Mouse (Mus musculus) ZHBTc4 (cell line): ENCODE data around the gene Mns1.
"Not testable (repeated sequence)": the region's sequence is repeated elsewhere in the genome, so short reads cannot be mapped to it uniquely, and the experiment has no call there.

Experiments used
- DNase-seq: peaks from one replicate; pipeline ENCODE4 v3.0.0-alpha.2; 2011; ENCODE audit warnings: low read depth, low spot score

The Mns1 gene

GRCm38 (mm10) chr9:72427861-72428260 lies 9.9 kb upstream of the Mns1 start:
- DNase-seq = no peak

GRCm38 (mm10) chr9:72434876-72435275 lies 2.9 kb upstream of the Mns1 start:
- DNase-seq = no peak

- DNase-seq = no peak
These were observed 938 bp downstream of the Mns1 start for GRCm38 (mm10) chr9:72438749-72439148.

DNA sequence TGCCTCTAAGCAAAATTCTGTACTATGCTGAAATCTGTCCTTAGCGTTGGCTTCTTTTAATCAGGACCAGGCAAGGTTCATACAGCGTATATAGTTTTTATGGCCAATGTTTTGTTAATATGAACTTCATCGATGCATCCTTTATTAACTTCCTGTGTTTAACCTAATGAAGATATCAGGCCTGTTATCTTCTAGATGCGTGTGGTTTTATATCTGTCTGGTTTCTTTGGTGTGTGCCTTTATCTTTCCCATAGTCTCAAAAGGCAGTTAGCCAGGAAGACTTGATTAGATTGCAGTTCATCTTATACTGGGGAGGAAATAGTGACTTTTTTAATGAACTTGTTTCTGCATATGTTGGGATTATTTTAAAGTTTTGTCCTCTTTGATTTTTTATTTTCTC lies 2.5 kb downstream of the Mns1 start:
- DNase-seq = no peak

DNA sequence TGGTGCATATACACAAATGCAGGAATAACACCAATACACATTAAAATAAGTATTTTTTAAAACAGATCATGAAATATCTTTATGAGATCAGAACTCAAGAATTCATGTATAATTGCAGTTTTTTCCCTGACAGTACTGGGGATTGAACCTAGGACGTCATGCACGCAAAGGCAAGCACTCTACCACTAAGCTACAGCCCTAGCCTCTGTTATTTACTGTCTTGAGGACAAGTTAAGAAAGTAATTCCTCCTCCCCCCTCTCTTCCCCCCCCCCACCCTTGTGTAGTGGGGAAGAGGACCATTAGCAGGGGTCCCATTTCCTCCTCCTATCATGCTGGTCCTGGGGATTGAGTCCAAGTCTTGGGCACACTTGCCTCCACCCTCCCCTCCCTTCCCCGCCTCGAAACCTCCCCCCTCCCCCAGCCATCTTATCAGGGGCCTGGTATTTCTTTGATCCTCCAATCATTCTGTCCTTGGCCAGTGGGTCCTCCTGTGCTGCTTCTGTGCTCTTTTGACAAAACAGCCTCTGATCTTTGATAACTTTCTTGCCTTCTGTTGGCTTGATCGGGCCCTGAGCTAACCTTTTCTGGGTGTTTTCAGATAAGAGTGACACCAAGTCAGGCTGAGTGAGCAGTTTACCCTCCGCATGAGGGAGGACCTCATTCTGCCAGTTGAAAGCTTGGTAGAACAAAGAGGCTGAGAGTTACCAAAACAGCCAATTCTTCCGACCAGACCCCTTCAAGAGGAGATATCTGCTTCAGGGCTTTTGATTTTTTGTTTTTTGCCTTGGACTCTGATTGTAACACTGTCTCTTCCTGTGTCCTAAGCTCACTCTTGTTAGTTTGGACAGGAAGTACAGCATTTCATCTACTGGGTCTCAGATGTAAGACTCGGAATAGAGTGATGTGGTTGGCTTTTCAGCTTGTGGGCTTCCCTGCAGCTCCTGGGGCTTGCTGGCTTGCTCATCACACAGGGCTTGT lies 3.4 kb downstream of the Mns1 start:
- no peak for DNase-seq

DNA sequence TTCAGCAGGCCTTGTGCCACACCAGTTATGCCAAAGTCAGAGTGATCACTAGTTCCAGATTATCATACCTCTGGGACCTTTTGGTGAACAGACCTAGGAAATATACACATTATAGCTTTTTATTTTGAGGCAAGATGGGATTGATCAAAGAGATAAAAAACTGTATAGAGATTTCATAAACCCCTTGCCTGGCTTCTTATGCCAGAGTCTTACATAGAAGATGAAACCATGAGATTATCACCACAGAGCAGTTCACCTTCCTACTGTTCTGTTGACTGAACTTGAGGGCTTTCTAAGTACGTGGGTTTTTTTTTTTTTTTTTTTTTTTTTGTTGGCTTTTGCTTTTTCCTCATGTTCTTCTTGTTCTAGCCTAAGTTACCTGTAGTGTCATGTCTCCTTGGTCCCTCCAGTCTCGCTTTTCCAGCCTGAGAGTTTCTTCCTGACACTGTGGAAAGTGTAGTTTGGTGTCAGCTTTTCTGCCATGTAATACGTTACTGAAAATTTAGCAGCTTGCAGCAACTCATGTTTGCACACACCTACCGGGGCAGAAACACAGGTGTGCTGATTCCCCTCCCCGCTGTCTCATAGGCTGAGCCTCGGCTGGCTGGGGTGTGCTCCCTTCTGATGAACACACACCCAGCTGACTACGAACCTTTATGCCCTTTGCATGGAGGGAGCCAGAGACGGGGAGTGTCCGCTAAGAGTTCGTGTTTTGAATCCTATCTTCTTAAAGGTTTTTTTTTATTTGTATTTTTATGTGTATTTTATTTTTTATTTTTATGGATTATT lies 4.3 kb downstream of the Mns1 start:
- DNase-seq = no peak

GRCm38 (mm10) chr9:72448026-72448425 lies 10.2 kb downstream of the Mns1 start:
- peak; percentile 72 for DNase-seq

DNA sequence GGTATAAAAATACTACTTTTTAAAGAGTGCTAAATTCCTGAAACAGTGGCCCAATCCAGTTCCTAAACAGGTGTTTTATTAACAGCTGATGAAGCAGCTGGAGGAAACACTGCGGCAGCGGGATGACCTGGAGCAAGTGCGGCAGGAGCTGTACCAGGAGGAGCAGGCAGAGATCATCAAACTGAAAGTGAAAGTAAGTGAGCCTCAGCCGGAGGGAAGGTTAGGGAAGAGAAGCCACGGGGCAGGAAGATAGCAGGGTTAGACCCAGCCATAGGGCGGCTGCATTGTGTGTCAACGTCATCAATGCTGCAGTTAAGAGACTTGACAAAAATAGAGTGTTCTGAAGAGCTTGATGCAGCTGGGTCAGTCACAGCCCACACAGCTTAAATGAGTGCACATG lies 11.6 kb downstream of the Mns1 start:
- no peak for DNase-seq

GRCm38 (mm10) chr9:72449841-72450240 lies 12.0 kb downstream of the Mns1 start:
- peak; percentile 47 for DNase-seq

GRCm38 (mm10) chr9:72450363-72450762 lies 12.6 kb downstream of the Mns1 start:
- DNase-seq = no peak

- no peak for DNase-seq
These were observed 13.3 kb downstream of the Mns1 start for GRCm38 (mm10) chr9:72451111-72451510.

GRCm38 (mm10) chr9:72454281-72454680 lies 16.5 kb downstream of the Mns1 start:
- not testable (repeated sequence) for DNase-seq

GRCm38 (mm10) chr9:72456374-72456773 lies 18.6 kb downstream of the Mns1 start:
- no peak for DNase-seq

DNA sequence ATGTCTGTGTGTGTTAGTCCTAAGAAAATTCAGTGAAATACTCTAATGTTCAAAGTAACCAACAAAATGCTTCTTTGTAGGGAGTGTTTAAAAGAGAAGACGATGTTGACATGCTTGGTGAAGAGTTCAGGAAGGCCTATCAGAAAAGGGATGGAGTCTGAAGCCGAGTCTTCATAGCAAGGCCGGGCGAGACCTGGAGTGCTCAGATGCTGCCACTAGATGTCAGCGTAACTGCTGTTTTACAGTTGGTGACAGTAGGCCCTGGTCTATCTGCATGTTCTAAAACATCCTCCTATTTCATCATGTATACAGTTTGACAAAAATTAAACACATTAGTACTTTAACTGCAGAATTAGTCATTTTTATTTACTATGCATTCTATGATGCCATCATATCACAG lies 20.4 kb downstream of the Mns1 start:
- peak; percentile 71 for DNase-seq

DNA sequence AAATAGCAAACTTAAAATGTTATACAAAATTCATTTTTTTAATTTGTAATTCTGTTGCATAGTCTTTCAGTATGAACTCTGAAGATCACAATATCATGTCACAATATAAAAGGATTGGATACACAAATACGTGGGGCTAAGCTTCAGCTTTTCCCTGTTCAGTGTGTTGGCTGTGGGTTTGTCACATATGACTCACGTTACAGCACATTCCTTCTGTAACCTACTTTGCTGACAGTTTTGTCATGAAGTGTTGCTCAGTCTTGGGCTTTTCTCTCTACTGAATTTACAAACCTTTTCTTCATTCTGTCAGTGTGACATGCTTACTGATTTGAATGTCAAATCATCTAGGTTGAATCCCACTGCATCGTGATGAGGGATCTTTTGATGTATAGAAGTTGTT lies 21.9 kb downstream of the Mns1 start:
- no peak for DNase-seq

DNA sequence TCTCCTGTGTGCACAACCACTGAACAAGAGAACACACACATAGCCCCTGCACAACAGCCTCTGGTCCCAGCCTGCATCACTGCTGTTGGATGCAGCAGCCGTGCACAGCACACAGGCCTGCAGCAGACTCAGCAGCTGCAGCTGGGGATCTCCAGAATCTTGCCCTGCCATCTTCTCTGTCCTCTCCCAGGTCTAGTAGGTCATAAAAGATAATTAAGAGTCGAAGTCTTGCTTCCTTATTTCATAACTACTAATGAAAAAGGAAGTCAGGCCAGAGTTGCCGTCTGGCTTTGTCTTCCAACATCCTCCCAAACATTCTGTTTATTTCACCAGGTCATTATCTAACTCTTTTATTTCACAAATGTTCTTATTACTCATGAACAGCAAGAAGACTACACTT lies 23.0 kb downstream of the Mns1 start:
- DNase-seq = no peak

DNA sequence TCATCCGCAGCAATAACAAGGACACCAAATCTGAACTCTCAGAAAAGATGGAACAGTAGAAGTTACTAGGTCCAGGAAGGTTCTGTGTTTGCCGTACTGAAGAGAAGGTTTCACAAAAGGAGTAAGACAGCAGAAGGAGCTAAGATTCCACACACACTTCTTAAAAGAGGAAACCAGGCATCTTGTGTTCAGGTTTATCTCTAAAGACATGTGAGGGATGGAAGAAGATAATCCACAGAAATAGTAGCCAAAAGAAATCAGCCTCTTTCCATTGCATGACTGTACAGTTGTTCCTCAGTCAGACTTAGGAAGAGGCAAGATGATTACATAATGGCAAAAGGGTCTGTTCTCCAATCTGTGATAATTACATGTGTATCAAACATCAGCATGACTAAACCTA lies 24.6 kb downstream of the Mns1 start:
- no peak for DNase-seq

GRCm38 (mm10) chr9:72464806-72465205 lies 27.0 kb downstream of the Mns1 start:
- no peak for DNase-seq

- no peak for DNase-seq
These were observed 28.0 kb downstream of the Mns1 start for GRCm38 (mm10) chr9:72465754-72466181.

DNA sequence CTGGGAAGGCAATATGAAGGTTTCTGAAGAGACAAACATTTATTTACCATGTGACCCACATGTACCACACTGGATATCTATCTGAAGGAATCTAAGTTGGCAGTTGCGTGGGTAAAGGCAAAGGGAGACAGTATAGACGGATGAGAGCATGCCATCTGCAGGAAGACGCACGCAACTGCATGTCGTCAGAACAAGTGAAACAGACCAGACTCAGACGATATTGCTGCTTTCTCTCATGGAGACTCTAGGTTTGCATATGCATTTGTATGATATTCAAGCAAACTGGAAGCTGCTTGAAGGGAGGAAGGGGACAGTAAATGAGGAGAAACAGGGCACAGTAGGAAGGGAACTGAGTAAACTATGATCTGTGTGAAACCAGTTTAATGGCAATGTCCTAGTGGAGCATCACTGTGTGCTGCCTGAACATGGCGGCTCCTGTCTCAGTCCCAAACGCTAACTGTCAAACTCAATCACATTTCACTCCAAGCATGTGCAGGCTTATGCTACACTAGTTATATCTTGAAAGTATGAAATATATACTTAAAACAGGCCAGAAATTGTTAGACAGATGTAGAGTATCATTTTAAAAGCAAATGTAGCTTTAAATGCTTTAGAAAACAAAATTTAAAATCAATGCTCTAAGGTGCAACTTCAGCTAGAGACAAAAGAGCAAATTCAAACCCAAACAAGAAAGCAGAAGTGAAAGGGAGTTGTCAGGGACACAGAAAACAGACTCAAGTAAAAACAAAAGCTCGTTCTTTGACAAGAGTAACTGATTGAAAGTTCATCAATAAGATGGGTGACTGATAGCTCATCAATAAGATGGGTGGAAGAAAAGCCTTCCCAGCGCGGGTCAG lies 30.0 kb downstream of the Mns1 start:
- DNase-seq = peak; percentile 71

- no peak for DNase-seq
These were observed 30.8 kb downstream of the Mns1 start for GRCm38 (mm10) chr9:72468616-72469015.

GRCm38 (mm10) chr9:72469851-72470250 lies 32.0 kb downstream of the Mns1 start:
- no peak for DNase-seq
